Mouse (Mus musculus) hindbrain, embryonic 11.5 days (tissue): ENCODE results near the gene Ankrd34b. TPM values are rescaled to one million over a fixed set of nuclear protein-coding genes. Genes with fewer than 3 reads are reported as not detected.

ENCODE experiments used
- ATAC-seq: fragments of 200-750 bp; cut with Nextera tagmentation; 2 replicates; pipeline ENCODE4 v1.8.0; 2017; ENCODE audit warnings: mild to moderate bottlenecking, moderate TSS enrichment, moderate library complexity; ENCODE audit not compliant: low FRiP score
- DNase-seq: peaks from one replicate; pipeline ENCODE4 v3.0.0-alpha.2; 2015; ENCODE audit warnings: low spot score
- H3K27ac ChIP-seq: fragments of 300-500 bp; sonication (generic); 2 replicates; pipeline ENCODE4 v1.5.1; 2014; ENCODE audit warnings: mild to moderate bottlenecking, low read depth, low read length
- H3K27me3 ChIP-seq: fragments of 300-500 bp; sonication (generic); 2 replicates; pipeline ENCODE4 v1.6.1; 2014; ENCODE audit warnings: mild to moderate bottlenecking, low read length, moderate library complexity, mixed read lengths; ENCODE audit not compliant: control insufficient read depth, insufficient read depth
- H3K36me3 ChIP-seq: fragments of 300-500 bp; sonication (generic); 2 replicates; pipeline ENCODE4 v1.6.1; 2014; ENCODE audit warnings: mild to moderate bottlenecking, low read length, moderate library complexity, mixed read lengths; ENCODE audit not compliant: control insufficient read depth, insufficient read depth
- H3K4me1 ChIP-seq: fragments of 300-500 bp; sonication (generic); replicated peaks from 2 replicates; pipeline ENCODE4 v1.6.1; 2014; ENCODE audit warnings: low read length, mixed read lengths; ENCODE audit not compliant: control insufficient read depth, insufficient read depth
- H3K4me2 ChIP-seq: fragments of 300-500 bp; sonication (generic); replicated peaks from 2 replicates; pipeline ENCODE4 v1.6.1; 2014; ENCODE audit warnings: mild to moderate bottlenecking, low read depth, low read length
- H3K4me3 ChIP-seq: fragments of 300-500 bp; sonication (generic); 2 replicates; pipeline ENCODE4 v1.5.1; 2014; ENCODE audit warnings: low read depth, low read length
- H3K9ac ChIP-seq: fragments of 300-500 bp; sonication (generic); 2 replicates; pipeline ENCODE4 v1.6.1; 2014; ENCODE audit warnings: low read depth, low read length
- H3K9me3 ChIP-seq: fragments of 300-500 bp; sonication (generic); 2 replicates; pipeline ENCODE4 v1.6.1; 2016; ENCODE audit warnings: low read length; ENCODE audit not compliant: control insufficient read depth
- WGBS: fragments of 180-500 bp; shearing (Covaris S2); extraction: QIAGEN DNeasy Blood & Tissue Kit; methylation state at CpG from one replicate; pipeline ENCODE4 v1.1.7; 2014; 5-methylcytosine and 5-hydroxymethylcytosine counted together
- polyA plus RNA-seq: library from polyadenylated mRNA; unstranded; fragments of >200 nt; fragmentation: Nextera tagmentation; extraction: Ambion mirVana; gene quantifications from 2 replicates; pipeline ENCODE4 v1.2.1, GENCODE M21; 2014

Ankrd34b gene
- polyA plus RNA-seq, 1 experiment from 2014 or later, result 0.22 TPM

- Histone ChIP-seq H3K4me3 (no peak overlapping the region), H3K9me3 (no peaks in the 10 kb centered on the region), H3K27ac (no peak overlapping the region), H3K4me1 (no peaks in the 10 kb centered on the region), H3K9ac (no peak overlapping the region), H3K4me2 (no peak overlapping the region), H3K27me3 (no peaks in the 10 kb centered on the region), H3K36me3 (no peaks in the 10 kb centered on the region)
- no peak for ATAC-seq
- no peak for DNase-seq
- 82% methylated on average over 2 of the region's 2 CpGs for WGBS
These were observed 44.5 kb downstream of the Ankrd34b start for GRCm38 (mm10) chr13:92470151-92470550.

- Histone ChIP-seq H3K9ac (0 out of 2 replicates have a peak overlapping the region, but pooled peaks have one; percentile 28), H3K4me1 (no peaks in the 10 kb centered on the region), H3K9me3 (no peaks in the 10 kb centered on the region), H3K4me2 (peak overlapping the region; percentile 31), H3K27ac (no peak overlapping the region), H3K27me3 (no peaks in the 10 kb centered on the region), H3K36me3 (no peaks in the 10 kb centered on the region), H3K4me3 (peak overlapping the region; percentile 32)
- ATAC-seq (peak; percentile 78), DNase-seq (peak; percentile 58)
- 10% methylated on average over 3 of the region's 3 CpGs for WGBS
These were observed 57.7 kb downstream of the Ankrd34b start for GRCm38 (mm10) chr13:92483348-92483747.

GRCm38 (mm10) chr13:92483852-92484463 lies 58.3 kb downstream of the Ankrd34b start, which contains the start of gene Fam151b:
Fam151b (minus strand) TSS chr13:92484015.
- Histone ChIP-seq H3K4me1 (no peaks in the 10 kb centered on the region), H3K9me3 (no peaks in the 10 kb centered on the region), H3K36me3 (no peaks in the 10 kb centered on the region), H3K9ac (peak within 1 kb of the TSS; percentile 28; the same call in 1 of the 2 replicates), H3K4me2 (peak within 1 kb of the TSS; percentile 31), H3K4me3 (peak within 1 kb of the TSS; percentile 32), H3K27me3 (no peaks in the 10 kb centered on the region), H3K27ac (no peak within 1 kb of the TSS)
- ATAC-seq (peak; percentile 100), DNase-seq (peak; percentile 95)
- WGBS, result 7% methylated on average over 19 of the region's 19 CpGs

DNA sequence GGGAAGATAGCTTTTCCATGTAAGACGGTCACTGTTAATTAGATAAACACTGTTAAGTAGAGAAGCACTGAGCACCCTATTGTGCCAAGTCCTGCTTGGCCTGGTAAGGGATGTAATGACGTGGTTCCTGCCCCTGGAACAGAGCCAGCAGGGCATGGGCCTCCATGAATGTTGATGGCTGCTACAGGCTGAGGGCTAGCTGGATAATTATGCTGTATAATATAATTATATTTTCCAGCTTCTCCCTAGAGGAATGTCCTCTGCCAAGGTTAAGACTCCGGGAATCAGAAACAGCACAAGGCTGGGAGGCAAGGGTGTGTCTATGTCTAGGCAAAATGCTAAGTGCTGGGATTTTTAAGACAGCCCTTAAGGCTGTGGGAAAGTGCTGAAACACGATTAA lies 65.1 kb downstream of the Ankrd34b start:
- H3K9ac ChIP-seq, result no peak overlapping the region
- ATAC-seq, result no peak
- 85% methylated on average over 4 of the region's 4 CpGs for WGBS

More for the DNA sequence above, 65.1 kb downstream of the Ankrd34b start:
- Histone ChIP-seq H3K4me1 (no peaks in the 10 kb centered on the region), H3K4me2 (no peak overlapping the region), H3K27ac (no peak overlapping the region), H3K36me3 (no peaks in the 10 kb centered on the region), H3K4me3 (no peak overlapping the region), H3K27me3 (no peaks in the 10 kb centered on the region), H3K9me3 (no peaks in the 10 kb centered on the region)
- no peak for DNase-seq

Other genes with a start within 250 kb of the Ankrd34b start
- gene Gm20379, start 119.9 kb upstream of the Ankrd34b start, polyA plus RNA-seq, result 0.49 and 1.1 TPM in 2 replicates
- gene Dhfr, start 71.2 kb upstream of the Ankrd34b start, polyA plus RNA-seq, result 20.2 and 20.7 TPM in 2 replicates
- 36.1 and 38.7 TPM in 2 replicates for gene Msh3, start 70.9 kb upstream of the Ankrd34b start, polyA plus RNA-seq
- gene Fam151b, start 58.1 kb downstream of the Ankrd34b start, polyA plus RNA-seq, result 0.14 TPM in 1 of 2 replicates, not detected in the other
- gene Zfyve16, start 105.0 kb downstream of the Ankrd34b start, polyA plus RNA-seq, result 10.6 and 15.5 TPM in 2 replicates
- not detected in 2 replicates for gene Spz1, start 150.3 kb downstream of the Ankrd34b start, polyA plus RNA-seq
- gene Serinc5, start 185.2 kb downstream of the Ankrd34b start, polyA plus RNA-seq, result 10.4 and 13.8 TPM in 2 replicates